Mouse (Mus musculus) Patski (cell line): Measurements from ENCODE around the gene Coro2b. TPM values are rescaled to one million over a fixed set of nuclear protein-coding genes. Genes with fewer than 3 reads are reported as not detected.

Experiments
- ATAC-seq: fragments of 100-300 bp; one replicate; pipeline ENCODE4 v1.8.0; 2021
- CTCF ChIA-PET: fragments of 350-600 bp; sonication (Branson Sonifier 250); formaldehyde crosslinking; loops from one replicate; lab custom pipeline; 2022; ENCODE audit warnings: inconsistent platforms; lab: Charles Lee
- POLR2A ChIA-PET: fragments of 350-600 bp; sonication (Branson Sonifier 250); formaldehyde crosslinking; loops from one replicate; lab custom pipeline; 2022; ENCODE audit warnings: antibody characterized with exemption, inconsistent platforms; lab: Charles Lee
- DNase-seq: peaks from one replicate; pipeline ENCODE4 v3.0.0-alpha.2; 2011; ENCODE audit warnings: low read depth, low spot score
- H3K27me3 ChIP-seq: fragments of 371-371 bp; one replicate; pipeline ENCODE4 v1.5.1; 2021
- CTCF ChIP-seq: fragments of 100-300 bp; IDR thresholded peaks from one replicate; pipeline ENCODE4 v1.5.1; 2021
- in situ Hi-C: fragments of 300-500 bp; cut with MboI; formaldehyde crosslinking; loops from 3 replicates; pipeline ENCODE4 v1.11.1; 2018; ENCODE audit warnings: low pct_unique_long_range_greater_than_20kb, mixed read lengths
- polyA plus RNA-seq: library from polyadenylated mRNA; unstranded; gene quantifications from one replicate; pipeline ENCODE4 v1.2.3, GENCODE M21; 2021

Gene Coro2b
- polyA plus RNA-seq, 1 experiment from 2014 or later, result 2.0 TPM

GRCm38 (mm10) chr9:62555258-62555856 is 18.5 kb upstream of the Coro2b start:
- in situ Hi-C loops, result loop anchor here (5.0 kb wide), 1 partner anchor 217 kb away; no protein-coding TSS in a partner anchor
- POLR2A ChIA-PET, result no interaction called here

GRCm38 (mm10) chr9:62554606-62555005 is 17.8 kb upstream of the Coro2b start:
- DNase-seq (no peak), ATAC-seq (no peak)
- in situ Hi-C loops, result loop anchor here (5.0 kb wide), 3 partner anchors 82 to 257 kb away; no protein-coding TSS in a partner anchor
- CTCF ChIA-PET, result no interaction called here
- no peaks in the 10 kb centered on the region for H3K27me3 ChIP-seq
- POLR2A ChIA-PET, result no interaction called here
- TF ChIP-seq CTCF, result no peak

More at GRCm38 (mm10) chr9:62555258-62555856, 18.5 kb upstream of the Coro2b start:
- no peaks in the 10 kb centered on the region for H3K27me3 ChIP-seq
- peak; percentile 67 for TF ChIP-seq CTCF
- ATAC-seq, result no peak
- CTCF ChIA-PET, result interaction anchor here (1.2 to 2.3 kb wide), 4 partner anchors 9 to 267 kb away, joined by 3 to 6 read pairs (median 4); no protein-coding TSS in a partner anchor
- no peak for DNase-seq

GRCm38 (mm10) chr9:62553366-62553940 is 16.6 kb upstream of the Coro2b start:
- no peak for DNase-seq
- CTCF ChIA-PET, result interaction anchor here (0.8 to 1.8 kb wide), 4 partner anchors 83 to 265 kb away, joined by 3 to 6 read pairs (median 4); no protein-coding TSS in a partner anchor
- in situ Hi-C loops, result loop anchor here (5.0 kb wide), 2 partner anchors 81 to 256 kb away; no protein-coding TSS in a partner anchor
- H3K27me3 ChIP-seq, result no peaks in the 10 kb centered on the region
- no peak for ATAC-seq
- POLR2A ChIA-PET, result no interaction called here
- peak; percentile 78 for TF ChIP-seq CTCF

- ChIA-PET POLR2A (no interaction called here), CTCF (interaction anchor here (1.2 to 3.1 kb wide), 6 partner anchors 12 to 265 kb away, joined by 3 to 34 read pairs (median 4); no protein-coding TSS in a partner anchor)
- TF ChIP-seq CTCF, result no peak
- DNase-seq (no peak), ATAC-seq (no peak)
- H3K27me3 ChIP-seq, result no peaks in the 10 kb centered on the region
- in situ Hi-C loops, result loop anchor here (5.0 kb wide), 2 partner anchors 79 to 254 kb away; no protein-coding TSS in a partner anchor
Observed at GRCm38 (mm10) chr9:62551531-62551930, 14.7 kb upstream of the Coro2b start.

GRCm38 (mm10) chr9:62550661-62551093 is 13.8 kb upstream of the Coro2b start:
- no peak for DNase-seq
- peak; percentile 24 for ATAC-seq
- ChIA-PET POLR2A (no interaction called here), CTCF (interaction anchor here (0.7 to 3.6 kb wide), 18 partner anchors 9 to 264 kb away, joined by 3 to 34 read pairs (median 3); no protein-coding TSS in a partner anchor)
- peak; percentile 73 for TF ChIP-seq CTCF
- in situ Hi-C loops, result loop anchor here (5.0 kb wide), 2 partner anchors 78 to 253 kb away; no protein-coding TSS in a partner anchor
- peaks cover 3% of the 10 kb centered on the region for H3K27me3 ChIP-seq

- TF ChIP-seq CTCF, result peak; percentile 91
- ChIA-PET CTCF (interaction anchor here (0.7 to 3.6 kb wide), 14 partner anchors 10 to 263 kb away, joined by 3 to 34 read pairs (median 3); no protein-coding TSS in a partner anchor), POLR2A (interaction anchor here (1.0 kb wide), 1 partner anchor 77 kb away, joined by 4 read pairs; no protein-coding TSS in a partner anchor)
- no peak for ATAC-seq
- peak; percentile 28 for DNase-seq
- in situ Hi-C loops, result loop anchor here (5.0 kb wide), 2 partner anchors 78 to 253 kb away; no protein-coding TSS in a partner anchor
- H3K27me3 ChIP-seq, result peaks cover 8% of the 10 kb centered on the region
Observed at GRCm38 (mm10) chr9:62549809-62550208, 13.0 kb upstream of the Coro2b start.

GRCm38 (mm10) chr9:62547476-62547875 is 10.6 kb upstream of the Coro2b start:
- ChIA-PET CTCF (interaction anchor here (0.6 to 3.6 kb wide), 3 partner anchors 8 to 259 kb away, joined by 3 to 34 read pairs (median 4); no protein-coding TSS in a partner anchor), POLR2A (no interaction called here)
- no peak for TF ChIP-seq CTCF
- H3K27me3 ChIP-seq, result peaks cover 17% of the 10 kb centered on the region
- no peak for ATAC-seq
- DNase-seq, result no peak
- in situ Hi-C loops, result no loop called here

GRCm38 (mm10) chr9:62544856-62545255 is 8.0 kb upstream of the Coro2b start:
- ATAC-seq (no peak), DNase-seq (no peak)
- H3K27me3 ChIP-seq, result peaks cover 17% of the 10 kb centered on the region
- CTCF ChIA-PET, result no interaction called here
- no peak for TF ChIP-seq CTCF
- in situ Hi-C loops, result no loop called here
- POLR2A ChIA-PET, result interaction anchor here (0.8 kb wide), 1 partner anchor 250 kb away, joined by 3 read pairs; no protein-coding TSS in a partner anchor

GRCm38 (mm10) chr9:62543878-62544277 is 7.0 kb upstream of the Coro2b start:
- DNase-seq, result no peak
- no peak for ATAC-seq
- TF ChIP-seq CTCF, result no peak
- in situ Hi-C loops, result no loop called here
- peaks cover 17% of the 10 kb centered on the region for H3K27me3 ChIP-seq
- ChIA-PET CTCF (interaction anchor here (0.6 kb wide), 1 partner anchor 82 kb away, joined by 3 read pairs; no protein-coding TSS in a partner anchor), POLR2A (no interaction called here)

- DNase-seq, result no peak
- in situ Hi-C loops, result no loop called here
- no peak for TF ChIP-seq CTCF
- ChIA-PET CTCF (no interaction called here), POLR2A (no interaction called here)
- H3K27me3 ChIP-seq, result peaks cover 20% of the 10 kb centered on the region
- no peak for ATAC-seq
Observed at GRCm38 (mm10) chr9:62541606-62542005, 4.8 kb upstream of the Coro2b start.
